Mouse (Mus musculus) embryonic facial prominence, embryonic 14.5 days (tissue): ENCODE results near the gene Trim23. TPM values are rescaled to one million over a fixed set of nuclear protein-coding genes. Genes with fewer than 3 reads are reported as not detected.

Experiments used
- ATAC-seq: fragments of 200-750 bp; cut with Nextera tagmentation; 2 replicates; pipeline ENCODE4 v1.8.0; 2017; ENCODE audit warnings: low read depth, moderate number of reproducible peaks, moderate TSS enrichment
- DNase-seq: peaks from one replicate; pipeline ENCODE4 v3.0.0-alpha.2; 2015; ENCODE audit warnings: low spot score
- H3K27ac ChIP-seq: fragments of 300-500 bp; sonication (generic); replicated peaks from 2 replicates; pipeline ENCODE4 v1.5.1; 2014; ENCODE audit warnings: low read depth, mild to moderate bottlenecking, low read length, moderate library complexity
- H3K27me3 ChIP-seq: fragments of 300-500 bp; sonication (generic); replicated peaks from 2 replicates; pipeline ENCODE4 v1.6.1; 2014; ENCODE audit warnings: low read length; ENCODE audit not compliant: control insufficient read depth, insufficient read depth
- H3K36me3 ChIP-seq: fragments of 300-500 bp; sonication (generic); 2 replicates; pipeline ENCODE4 v1.6.1; 2014; ENCODE audit warnings: low read length, mixed read lengths; ENCODE audit not compliant: control insufficient read depth, insufficient read depth
- H3K4me1 ChIP-seq: fragments of 300-500 bp; sonication (generic); 2 replicates; pipeline ENCODE4 v1.6.1; 2014; ENCODE audit warnings: antibody characterized with exemption, low read length; ENCODE audit not compliant: control insufficient read depth, insufficient read depth
- H3K4me2 ChIP-seq: fragments of 300-500 bp; sonication (generic); 2 replicates; pipeline ENCODE4 v1.6.1; 2014; ENCODE audit warnings: low read depth, mild to moderate bottlenecking, low read length, moderate library complexity, mixed read lengths
- H3K4me3 ChIP-seq: fragments of 300-500 bp; sonication (generic); 2 replicates; pipeline ENCODE4 v1.5.1; 2014; ENCODE audit warnings: low read depth, mild to moderate bottlenecking, low read length
- H3K9ac ChIP-seq: fragments of 300-500 bp; sonication (generic); 2 replicates; pipeline ENCODE4 v1.6.1; 2014; ENCODE audit warnings: low read depth, mild to moderate bottlenecking, low read length, moderate library complexity, mixed read lengths
- H3K9me3 ChIP-seq: fragments of 300-500 bp; sonication (generic); 2 replicates; pipeline ENCODE4 v1.6.1; 2016; ENCODE audit warnings: low read length; ENCODE audit not compliant: control insufficient read depth
- WGBS: fragments of 180-500 bp; shearing (Covaris S2); extraction: QIAGEN DNeasy Blood & Tissue Kit; methylation state at CpG from one replicate; pipeline ENCODE4 v1.1.7; 2014; 5-methylcytosine and 5-hydroxymethylcytosine counted together
- polyA plus RNA-seq: library from polyadenylated mRNA; unstranded; fragments of >200 nt; fragmentation: Nextera tagmentation; extraction: Ambion mirVana; gene quantifications from 2 replicates; pipeline ENCODE4 v1.2.1, GENCODE M21; 2014

The Trim23 gene
- polyA plus RNA-seq = 20.6 and 22.2 TPM in 2 replicates

DNA sequence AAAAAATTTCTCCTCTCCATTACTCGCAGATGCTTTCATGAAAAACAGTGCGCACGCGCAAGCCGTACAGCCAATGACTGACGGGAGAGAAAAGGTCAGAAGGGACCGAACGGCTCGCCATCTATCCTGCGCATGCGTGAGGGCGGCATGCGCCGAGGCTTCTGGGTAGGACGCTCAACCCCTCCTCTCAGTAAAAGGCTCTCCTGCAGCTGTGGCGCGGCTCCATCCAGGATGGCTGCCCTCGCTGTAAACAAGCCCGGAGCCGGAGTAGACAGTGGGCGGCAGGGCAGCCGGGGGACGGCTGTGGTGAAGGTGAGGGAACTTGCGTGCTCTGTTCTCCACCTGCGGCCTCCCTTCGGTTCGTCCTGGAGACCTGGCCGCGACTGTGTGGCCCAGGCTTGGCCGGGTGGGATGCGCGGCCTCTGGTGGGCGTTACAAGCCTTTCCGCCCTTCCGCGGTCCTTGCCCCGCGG is at the start of gene Trim23:
Gene Trim23 (plus strand): TSS at position 148 of the 472 bp plus-strand sequence.
- Histone ChIP-seq H3K36me3 (peaks cover 16% of the 10 kb centered on the region), H3K9me3 (no peaks in the 10 kb centered on the region), H3K27ac (peak within 1 kb of the TSS; percentile 80), H3K4me1 (peaks cover 14% of the 10 kb centered on the region), H3K9ac (peak within 1 kb of the TSS; percentile 81), H3K4me2 (peak within 1 kb of the TSS; percentile 70), H3K27me3 (no peaks in the 10 kb centered on the region), H3K4me3 (peak within 1 kb of the TSS; percentile 81)
- DNase-seq (peak; percentile 100), ATAC-seq (peak; percentile 98)
- WGBS = under 1% methylated on average over 31 of the region's 38 CpGs

DNA sequence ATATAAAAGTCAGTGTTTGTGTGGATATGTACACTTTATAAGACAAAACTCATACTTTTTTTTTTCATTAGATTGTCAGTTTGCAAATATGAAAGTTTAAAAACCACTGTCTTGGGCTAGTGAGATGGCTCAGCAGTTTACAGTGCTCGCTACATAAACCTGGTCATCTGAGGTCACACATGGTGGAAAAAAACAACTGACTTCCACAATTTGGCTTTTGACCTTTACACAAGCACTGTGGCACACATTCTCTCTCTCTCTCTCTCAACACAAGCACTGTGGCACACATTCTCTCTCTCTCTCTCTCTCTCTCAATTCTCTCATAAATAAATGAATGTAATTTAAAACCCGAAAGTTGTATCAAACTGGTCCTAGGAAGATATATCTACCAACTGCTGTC is 46.0 kb upstream of the Trim23 start:
- H3K27me3 ChIP-seq = no peaks in the 10 kb centered on the region
- no peak overlapping the region for H3K27ac ChIP-seq
- H3K4me1 ChIP-seq = no peaks in the 10 kb centered on the region
- 86% methylated on average over 2 of the region's 2 CpGs for WGBS
- H3K9me3 ChIP-seq = no peaks in the 10 kb centered on the region
- H3K4me3 ChIP-seq = no peak overlapping the region
- ATAC-seq (no peak), DNase-seq (no peak)
- H3K9ac ChIP-seq = no peak overlapping the region
- no peak overlapping the region for H3K4me2 ChIP-seq
- peaks cover 32% of the 10 kb centered on the region for H3K36me3 ChIP-seq

DNA sequence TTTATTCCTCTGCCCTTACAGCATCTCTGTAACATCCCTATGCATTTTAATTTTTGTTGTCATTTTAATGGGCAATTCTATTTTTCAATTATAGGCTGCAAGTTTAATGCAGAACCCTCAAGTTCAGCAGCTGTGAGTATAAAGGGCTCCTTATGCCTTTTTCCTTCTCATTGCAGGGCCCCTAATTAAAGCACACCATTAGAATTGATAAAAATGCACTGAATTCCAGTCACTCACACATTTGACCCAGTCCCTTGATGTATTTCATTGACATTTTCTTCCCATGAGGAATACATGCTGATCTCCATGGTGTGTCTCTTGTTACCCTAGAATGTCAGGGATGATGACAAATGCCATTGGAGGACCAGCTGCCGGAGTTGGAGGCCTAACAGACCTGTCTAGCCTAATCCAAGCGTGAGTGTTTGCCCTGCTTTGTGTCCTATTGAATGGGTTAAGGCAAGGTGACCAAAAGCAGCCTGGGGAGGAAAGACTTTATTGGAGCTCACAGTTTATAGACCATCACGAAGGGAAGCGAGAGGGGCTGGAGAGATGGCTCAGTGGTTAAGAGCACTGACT is 44.0 kb upstream of the Trim23 start:
- H3K36me3 ChIP-seq = peaks cover 38% of the 10 kb centered on the region
- no peaks in the 10 kb centered on the region for H3K4me1 ChIP-seq
- ATAC-seq (no peak), DNase-seq (no peak)
- no peaks in the 10 kb centered on the region for H3K9me3 ChIP-seq
- no peak overlapping the region for H3K27ac ChIP-seq
- WGBS = 86% methylated on average over 4 of the region's 4 CpGs
- no peak overlapping the region for H3K4me2 ChIP-seq
- no peak overlapping the region for H3K9ac ChIP-seq
- no peak overlapping the region for H3K4me3 ChIP-seq
- H3K27me3 ChIP-seq = no peaks in the 10 kb centered on the region

DNA sequence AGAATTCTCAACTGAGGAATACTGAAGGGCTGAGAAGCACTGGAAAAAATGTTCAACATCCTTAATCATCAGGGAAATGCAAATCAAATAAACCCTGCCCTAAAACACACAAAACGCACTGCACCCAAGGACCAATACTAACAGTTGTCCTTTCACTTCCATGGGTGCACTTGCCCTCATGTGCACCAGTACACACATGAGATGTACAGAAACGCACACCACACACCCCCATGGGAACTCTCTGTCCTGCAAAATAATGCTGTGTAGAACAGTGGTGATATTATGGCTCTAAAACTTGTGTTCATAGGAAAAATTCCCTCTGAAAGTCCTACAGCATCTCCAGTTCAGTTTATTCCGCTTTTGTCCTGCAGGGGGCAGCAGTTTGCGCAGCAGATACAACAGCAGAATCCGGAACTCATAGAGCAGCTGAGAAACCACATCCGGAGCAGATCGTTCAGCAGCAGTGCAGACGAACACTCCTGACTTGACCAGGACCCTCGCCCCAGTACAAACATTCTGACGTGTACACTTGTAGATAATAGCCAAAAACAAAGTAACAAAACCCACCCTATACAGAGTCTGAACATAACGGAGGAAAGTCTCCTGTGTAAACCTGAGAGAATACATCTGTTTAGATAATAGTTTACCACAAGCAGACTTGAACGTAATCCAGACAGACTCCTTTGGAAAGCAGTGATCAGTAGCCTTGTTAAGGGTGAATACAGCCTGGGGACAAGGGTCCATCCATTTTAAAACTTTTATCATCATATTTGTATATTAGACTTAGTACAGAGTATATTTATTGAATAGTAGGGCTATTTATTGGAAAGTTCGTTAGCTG is 39.0 kb upstream of the Trim23 start:
- peak; percentile 78 for DNase-seq
- H3K4me3 ChIP-seq = no peak overlapping the region
- H3K4me2 ChIP-seq = peak overlapping the region; percentile 31; the same call in 1 of the 2 replicates
- no peaks in the 10 kb centered on the region for H3K4me1 ChIP-seq
- ATAC-seq = peak; percentile 47; the same call in 1 of the 2 replicates
- H3K9ac ChIP-seq = no peak overlapping the region
- WGBS = 44% methylated on average over 13 of the region's 13 CpGs
- no peaks in the 10 kb centered on the region for H3K9me3 ChIP-seq
- no peak overlapping the region for H3K27ac ChIP-seq
- H3K27me3 ChIP-seq = no peaks in the 10 kb centered on the region
- peaks cover 69% of the 10 kb centered on the region for H3K36me3 ChIP-seq

DNA sequence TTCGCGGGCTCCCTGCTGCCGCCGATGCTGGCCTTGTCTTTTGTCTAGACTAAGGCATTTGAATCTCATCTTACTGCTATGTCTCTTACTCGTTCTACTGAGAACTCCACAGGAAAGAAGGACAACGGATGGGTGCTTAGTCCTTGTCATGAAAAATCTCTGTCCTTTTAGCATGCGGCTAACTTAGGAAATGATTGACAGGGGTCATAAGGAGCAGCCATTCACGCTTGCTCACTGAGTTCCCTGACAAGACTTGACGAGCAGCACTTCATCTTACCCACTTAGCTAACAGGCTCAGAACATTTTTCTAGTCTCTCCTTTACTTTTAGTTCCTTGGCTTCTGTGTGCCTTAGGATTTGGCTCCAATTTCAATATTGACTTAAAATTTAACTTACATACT is 33.7 kb upstream of the Trim23 start:
- Histone ChIP-seq H3K27me3 (no peaks in the 10 kb centered on the region), H3K9me3 (no peaks in the 10 kb centered on the region), H3K4me1 (no peaks in the 10 kb centered on the region), H3K4me3 (no peak overlapping the region), H3K36me3 (peaks cover 93% of the 10 kb centered on the region), H3K9ac (no peak overlapping the region), H3K27ac (no peak overlapping the region), H3K4me2 (no peak overlapping the region)
- 76% methylated on average over 9 of the region's 9 CpGs for WGBS
- DNase-seq = no peak
- no peak for ATAC-seq

DNA sequence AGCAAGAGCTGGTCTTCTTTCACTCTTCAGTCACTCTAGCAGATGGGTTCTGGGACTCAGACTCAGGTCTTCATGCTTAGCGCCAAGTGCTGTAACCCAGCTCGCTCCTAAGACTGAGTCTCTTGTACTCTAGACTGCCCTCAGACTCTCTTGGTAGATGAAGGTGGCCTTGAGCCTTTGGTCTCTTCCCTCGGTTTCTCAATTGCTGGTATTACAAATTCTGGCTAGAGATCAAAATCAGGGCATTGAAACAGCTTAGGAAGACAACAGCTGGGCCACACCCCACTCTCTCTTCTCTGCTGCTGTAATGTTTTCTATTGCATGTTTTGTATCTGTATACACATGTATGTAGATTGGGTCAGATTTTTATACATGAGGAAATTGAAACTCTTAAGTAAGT is 33.0 kb upstream of the Trim23 start:
- no peaks in the 10 kb centered on the region for H3K9me3 ChIP-seq
- DNase-seq (no peak), ATAC-seq (no peak)
- H3K4me2 ChIP-seq = no peak overlapping the region
- WGBS = 91% methylated on average over 3 of the region's 3 CpGs
- H3K4me3 ChIP-seq = no peak overlapping the region
- H3K9ac ChIP-seq = no peak overlapping the region
- no peak overlapping the region for H3K27ac ChIP-seq
- H3K27me3 ChIP-seq = no peaks in the 10 kb centered on the region
- H3K36me3 ChIP-seq = peaks cover 89% of the 10 kb centered on the region
- no peaks in the 10 kb centered on the region for H3K4me1 ChIP-seq

DNA sequence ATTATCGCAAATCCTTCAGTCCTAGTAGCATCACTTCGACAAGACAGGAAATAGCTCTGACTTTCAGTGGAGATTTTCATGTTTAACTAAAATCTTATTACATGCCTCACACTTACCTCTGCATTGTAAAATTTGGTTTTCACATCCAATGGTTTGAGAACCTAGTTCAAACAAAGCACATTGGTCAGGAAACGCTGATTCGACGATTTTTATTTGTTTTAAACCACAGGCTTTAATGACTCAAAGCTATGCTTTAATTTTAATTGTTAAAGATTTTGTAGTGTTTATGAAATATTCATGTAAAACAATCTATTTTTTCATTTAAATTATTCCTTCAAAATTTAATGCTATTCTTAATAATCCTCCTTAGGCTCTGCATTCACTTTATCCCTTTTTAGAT is 24.4 kb upstream of the Trim23 start:
- H3K36me3 ChIP-seq = peaks cover 48% of the 10 kb centered on the region
- H3K9me3 ChIP-seq = no peaks in the 10 kb centered on the region
- H3K4me2 ChIP-seq = no peak overlapping the region
- H3K4me3 ChIP-seq = no peak overlapping the region
- ATAC-seq (no peak), DNase-seq (no peak)
- H3K9ac ChIP-seq = no peak overlapping the region
- H3K4me1 ChIP-seq = 0 out of 2 replicates have a peak, but pooled peaks cover 4% of the 10 kb centered on the region
- H3K27ac ChIP-seq = no peak overlapping the region
- WGBS = 96% methylated on average over 5 of the region's 5 CpGs
- H3K27me3 ChIP-seq = no peaks in the 10 kb centered on the region

DNA sequence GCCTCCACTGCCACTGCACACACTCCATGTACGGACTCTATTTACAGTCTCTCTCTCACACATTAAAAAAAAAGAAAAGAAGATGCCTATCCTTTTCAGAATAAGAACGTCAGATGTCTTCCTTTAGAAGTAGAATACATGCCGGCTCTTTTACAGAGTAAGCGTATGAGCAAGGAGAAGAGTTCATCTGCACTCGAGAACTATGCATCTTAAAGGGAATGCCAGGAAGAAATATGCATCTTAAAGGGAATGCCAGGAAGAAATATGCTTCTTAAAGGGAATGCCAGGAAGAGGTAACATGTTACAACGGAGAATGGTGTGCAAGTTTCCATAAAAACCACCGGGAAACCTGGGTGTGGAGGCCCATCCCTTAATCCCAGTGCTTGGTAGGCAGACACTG is 23.5 kb upstream of the Trim23 start:
- H3K4me2 ChIP-seq = no peak overlapping the region
- WGBS = 76% methylated on average over 7 of the region's 7 CpGs
- H3K4me3 ChIP-seq = no peak overlapping the region
- no peaks in the 10 kb centered on the region for H3K9me3 ChIP-seq
- ATAC-seq (no peak), DNase-seq (no peak)
- no peak overlapping the region for H3K9ac ChIP-seq
- no peaks in the 10 kb centered on the region for H3K27me3 ChIP-seq
- 0 out of 2 replicates have a peak, but pooled peaks cover 4% of the 10 kb centered on the region for H3K4me1 ChIP-seq
- H3K36me3 ChIP-seq = peaks cover 50% of the 10 kb centered on the region
- H3K27ac ChIP-seq = peak overlapping the region; percentile 67
